Mouse (Mus musculus) intestine, postnatal 0 days (tissue): ENCODE measurements around the gene Apaf1. TPM values are rescaled to one million over a fixed set of nuclear protein-coding genes. Genes with fewer than 3 reads are reported as not detected.
A peak's percentile ranks its signal among the peaks of the same experiment; 100 is the strongest.

Experiments used
- ATAC-seq: fragments of 200-750 bp; cut with Nextera tagmentation; 2 replicates; pipeline ENCODE4 v1.8.0; 2017; ENCODE audit warnings: mild to moderate bottlenecking, moderate TSS enrichment, moderate library complexity
- H3K27ac ChIP-seq: fragments of 300-500 bp; sonication (generic); 2 replicates; pipeline ENCODE4 v1.5.1; 2014; ENCODE audit warnings: mild to moderate bottlenecking, low read depth, low read length, moderate library complexity
- H3K27me3 ChIP-seq: fragments of 300-500 bp; sonication (generic); replicated peaks from 2 replicates; pipeline ENCODE4 v1.6.1; 2014; ENCODE audit warnings: low read length, mixed read lengths; ENCODE audit not compliant: control insufficient read depth, insufficient read depth
- H3K36me3 ChIP-seq: fragments of 300-500 bp; sonication (generic); 2 replicates; pipeline ENCODE4 v1.6.1; 2014; ENCODE audit warnings: mild to moderate bottlenecking, moderate library complexity; ENCODE audit not compliant: control insufficient read depth, insufficient read depth
- H3K4me1 ChIP-seq: fragments of 300-500 bp; sonication (generic); replicated peaks from 2 replicates; pipeline ENCODE4 v1.6.1; 2014; ENCODE audit warnings: antibody characterized with exemption, low read length, mixed read lengths; ENCODE audit not compliant: control insufficient read depth, insufficient read depth
- H3K4me2 ChIP-seq: fragments of 300-500 bp; sonication (generic); replicated peaks from 2 replicates; pipeline ENCODE4 v1.6.1; 2014; ENCODE audit warnings: low read depth, mild to moderate bottlenecking, moderate library complexity
- H3K4me3 ChIP-seq: fragments of 300-500 bp; sonication (generic); 2 replicates; pipeline ENCODE4 v1.5.1; 2014; ENCODE audit warnings: low read depth, low read length
- H3K9ac ChIP-seq: fragments of 300-500 bp; sonication (generic); 2 replicates; pipeline ENCODE4 v1.6.1; 2014; ENCODE audit warnings: mild to moderate bottlenecking, low read depth, low read length
- H3K9me3 ChIP-seq: fragments of 300-500 bp; sonication (generic); 2 replicates; pipeline ENCODE4 v1.6.1; 2016; ENCODE audit warnings: mixed run types; ENCODE audit not compliant: control insufficient read depth
- CTCF ChIP-seq: sonication (generic); IDR thresholded peaks from 2 replicates; pipeline ENCODE4 v1.5.1; 2016; ENCODE audit warnings: low read depth, mild to moderate bottlenecking, control low read depth, antibody characterized with exemption, moderate library complexity
- WGBS: fragments of 180-500 bp; shearing (Covaris S2); extraction: QIAGEN DNeasy Blood & Tissue Kit; methylation state at CpG from one replicate; pipeline ENCODE4 v1.1.7; 2014; 5-methylcytosine and 5-hydroxymethylcytosine counted together
- polyA plus RNA-seq: library from polyadenylated mRNA; unstranded; fragments of >200 nt; fragmentation: Nextera tagmentation; extraction: Ambion mirVana; gene quantifications from 2 replicates; pipeline ENCODE4 v1.2.1, GENCODE M21; 2015

Gene Apaf1
- polyA plus RNA-seq, 1 experiment from 2014 or later, result 26.5 TPM

- Histone ChIP-seq H3K9me3 (no peaks in the 10 kb centered on the region), H3K27ac (no peak overlapping the region), H3K4me3 (no peak overlapping the region), H3K4me2 (no peak overlapping the region), H3K9ac (no peak overlapping the region), H3K27me3 (no peaks in the 10 kb centered on the region), H3K36me3 (peaks cover 6% of the 10 kb centered on the region; the same call in 1 of the 2 replicates), H3K4me1 (no peaks in the 10 kb centered on the region)
- ATAC-seq, result no peak
- no peak for TF ChIP-seq CTCF
- 93% methylated on average over 14 of the region's 14 CpGs for WGBS
These were observed 20.4 kb upstream of the Apaf1 start for GRCm38 (mm10) chr10:91102799-91103590.

- no peak overlapping the region for H3K9ac ChIP-seq
- H3K4me3 ChIP-seq, result no peak overlapping the region
- no peak for TF ChIP-seq CTCF
- no peak overlapping the region for H3K4me2 ChIP-seq
- no peak overlapping the region for H3K27ac ChIP-seq
- H3K27me3 ChIP-seq, result no peaks in the 10 kb centered on the region
- H3K36me3 ChIP-seq, result peaks cover 6% of the 10 kb centered on the region; the same call in 1 of the 2 replicates
- no peaks in the 10 kb centered on the region for H3K4me1 ChIP-seq
- no peak for ATAC-seq
- WGBS, result 95% methylated on average over 25 of the region's 25 CpGs
- no peaks in the 10 kb centered on the region for H3K9me3 ChIP-seq
These were observed 19.4 kb upstream of the Apaf1 start for GRCm38 (mm10) chr10:91101936-91102335.

- no peak for TF ChIP-seq CTCF
- no peak for ATAC-seq
- WGBS, result 88% methylated on average over 1 of the region's 1 CpGs
These were observed 17.5 kb upstream of the Apaf1 start for GRCm38 (mm10) chr10:91100101-91100500.

GRCm38 (mm10) chr10:91098056-91098455, 15.5 kb upstream of the Apaf1 start:
- 92% methylated on average over 8 of the region's 8 CpGs for WGBS
- Histone ChIP-seq H3K27me3 (no peaks in the 10 kb centered on the region), H3K27ac (no peak overlapping the region), H3K4me1 (no peaks in the 10 kb centered on the region), H3K36me3 (peaks cover 12% of the 10 kb centered on the region; the same call in 1 of the 2 replicates), H3K4me2 (no peak overlapping the region), H3K9ac (no peak overlapping the region), H3K4me3 (no peak overlapping the region), H3K9me3 (no peaks in the 10 kb centered on the region)
- no peak for TF ChIP-seq CTCF
- ATAC-seq, result no peak

More at GRCm38 (mm10) chr10:91100101-91100500, 17.5 kb upstream of the Apaf1 start:
- Histone ChIP-seq H3K27ac (no peak overlapping the region), H3K4me1 (no peaks in the 10 kb centered on the region), H3K9me3 (no peaks in the 10 kb centered on the region), H3K4me2 (no peak overlapping the region), H3K9ac (no peak overlapping the region), H3K36me3 (peaks cover 12% of the 10 kb centered on the region; the same call in 1 of the 2 replicates), H3K27me3 (no peaks in the 10 kb centered on the region), H3K4me3 (no peak overlapping the region)

- H3K4me3 ChIP-seq, result no peak overlapping the region
- no peak for TF ChIP-seq CTCF
- no peaks in the 10 kb centered on the region for H3K4me1 ChIP-seq
- 70% methylated on average over 15 of the region's 15 CpGs for WGBS
- no peak overlapping the region for H3K9ac ChIP-seq
- peaks cover 7% of the 10 kb centered on the region; the same call in 1 of the 2 replicates for H3K36me3 ChIP-seq
- H3K9me3 ChIP-seq, result no peaks in the 10 kb centered on the region
- no peak overlapping the region for H3K27ac ChIP-seq
- H3K27me3 ChIP-seq, result no peaks in the 10 kb centered on the region
- ATAC-seq, result peak; percentile 47; the same call in 1 of the 2 replicates
- no peak overlapping the region for H3K4me2 ChIP-seq
These were observed 11.9 kb upstream of the Apaf1 start for GRCm38 (mm10) chr10:91094251-91095104.

- WGBS, result 93% methylated on average over 4 of the region's 4 CpGs
These were observed 10.2 kb upstream of the Apaf1 start for GRCm38 (mm10) chr10:91092812-91093211.

More at GRCm38 (mm10) chr10:91092812-91093211, 10.2 kb upstream of the Apaf1 start:
- Histone ChIP-seq H3K36me3 (peaks cover 7% of the 10 kb centered on the region; the same call in 1 of the 2 replicates), H3K4me1 (no peaks in the 10 kb centered on the region), H3K9ac (no peak overlapping the region), H3K27ac (no peak overlapping the region), H3K27me3 (no peaks in the 10 kb centered on the region), H3K9me3 (no peaks in the 10 kb centered on the region), H3K4me3 (no peak overlapping the region), H3K4me2 (no peak overlapping the region)
- ATAC-seq, result no peak
- no peak for TF ChIP-seq CTCF
